Mouse (Mus musculus) bone marrow macrophage, adult 2 months (primary cell): ENCODE measurements at regions not wholly inside any gene's neighbourhood (a gene's known extent, or its start where the extent isn't known, plus 50 kb on each side); places are given as distances from the start of the nearest gene placed in this dataset.

Experiments
- CTCF ChIP-seq: IDR thresholded peaks from 2 replicates; pipeline ENCODE4 v1.5.1; 2012; ENCODE audit warnings: low read depth, mild to moderate bottlenecking, low read length, moderate library complexity
- POLR2A ChIP-seq: IDR thresholded peaks from 2 replicates; pipeline ENCODE4 v1.6.1; 2012; ENCODE audit warnings: mild to moderate bottlenecking, low read depth, low read length, borderline replicate concordance

DNA sequence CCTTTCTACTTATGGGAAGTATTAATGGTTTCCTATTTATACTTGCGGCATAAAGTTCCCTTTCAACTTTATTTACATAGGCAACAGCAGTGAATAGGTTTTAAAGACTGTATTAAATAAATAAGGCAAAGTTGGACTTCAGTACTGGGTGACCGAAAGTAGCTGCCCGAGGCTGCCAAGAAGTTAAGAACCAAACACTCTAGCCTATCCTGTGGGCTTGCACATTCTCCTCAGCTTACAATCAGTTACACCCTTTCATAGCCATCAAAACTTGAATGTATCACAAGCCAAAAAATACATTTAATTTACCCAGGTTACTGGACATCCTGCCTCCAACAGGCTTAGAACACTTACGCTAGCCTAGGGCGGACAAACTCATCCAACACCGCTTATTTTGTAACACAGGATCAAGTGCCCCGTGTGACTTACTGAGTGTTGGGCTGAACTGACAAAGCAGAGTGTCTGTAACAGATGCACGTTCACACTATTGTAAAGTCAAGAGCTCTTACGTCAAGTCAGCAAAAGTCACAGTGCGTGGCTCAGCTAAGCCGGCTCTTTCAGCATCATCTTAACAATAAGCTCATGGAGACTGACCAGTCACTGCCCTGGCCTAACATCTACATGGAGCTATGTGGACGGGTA lies 97.3 kb upstream of the Gdf10 start:
- TF ChIP-seq CTCF (no peak), POLR2A (no peak)
